Mouse (Mus musculus): ENCODE measurements around the gene Uhrf1bp1. TPM values are rescaled to one million over a fixed set of nuclear protein-coding genes. Genes with fewer than 3 reads are reported as not detected.

The Uhrf1bp1 gene
- polyA plus RNA-seq (2016; fragmentation: Nextera tagmentation; extraction: Ambion mirVana): 8.3 and 9.2 TPM in 2 replicates

DNA sequence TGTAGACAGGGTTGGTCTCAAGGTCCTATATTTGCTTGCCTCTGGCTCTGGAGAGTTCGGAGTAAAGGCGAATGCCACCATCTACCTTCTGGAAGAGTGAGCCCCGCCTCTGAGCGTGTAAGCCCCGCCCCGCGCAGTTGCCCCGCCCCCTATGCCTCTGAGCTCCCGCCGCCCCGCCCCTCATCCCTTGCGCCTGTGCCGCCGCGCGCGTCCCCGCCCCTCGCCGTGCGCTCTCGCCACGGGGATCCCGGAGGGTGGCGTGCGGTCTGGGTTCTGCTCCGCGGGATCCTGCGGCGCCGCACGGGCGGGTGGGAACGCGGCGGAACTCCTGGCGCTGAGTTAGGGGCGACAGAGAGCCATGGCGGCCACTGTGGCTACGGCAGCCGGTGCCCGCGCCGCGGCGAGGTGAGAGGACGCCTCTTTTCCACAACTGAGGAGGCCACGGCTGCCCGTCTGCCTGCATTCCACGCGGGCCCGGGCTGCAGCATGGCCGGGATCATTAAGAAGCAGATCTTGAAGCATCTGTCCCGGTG, at the start of gene Uhrf1bp1:
Gene Uhrf1bp1, plus strand, starts transcription at position 177 of the 533 bp plus-strand sequence.
- H3K27ac ChIP-seq (replicated peaks): peak within 1 kb of the TSS; percentile 83
- ATAC-seq (ENCODE audit: low FRiP score, low read depth): peak; percentile 84
- peaks cover 26% of the 10 kb centered on the region for H3K36me3 ChIP-seq
- peak within 1 kb of the TSS; percentile 87 for H3K4me2 ChIP-seq (replicated peaks)
- peak within 1 kb of the TSS; percentile 89 for H3K9ac ChIP-seq (replicated peaks)
- peaks cover 23% of the 10 kb centered on the region for H3K4me1 ChIP-seq
- no peaks in the 10 kb centered on the region for H3K27me3 ChIP-seq
- peak within 1 kb of the TSS; percentile 84 for H3K4me3 ChIP-seq
- WGBS: under 1% methylated on average over 50 of the region's 54 CpGs
- no peaks in the 10 kb centered on the region for H3K9me3 ChIP-seq

DNA sequence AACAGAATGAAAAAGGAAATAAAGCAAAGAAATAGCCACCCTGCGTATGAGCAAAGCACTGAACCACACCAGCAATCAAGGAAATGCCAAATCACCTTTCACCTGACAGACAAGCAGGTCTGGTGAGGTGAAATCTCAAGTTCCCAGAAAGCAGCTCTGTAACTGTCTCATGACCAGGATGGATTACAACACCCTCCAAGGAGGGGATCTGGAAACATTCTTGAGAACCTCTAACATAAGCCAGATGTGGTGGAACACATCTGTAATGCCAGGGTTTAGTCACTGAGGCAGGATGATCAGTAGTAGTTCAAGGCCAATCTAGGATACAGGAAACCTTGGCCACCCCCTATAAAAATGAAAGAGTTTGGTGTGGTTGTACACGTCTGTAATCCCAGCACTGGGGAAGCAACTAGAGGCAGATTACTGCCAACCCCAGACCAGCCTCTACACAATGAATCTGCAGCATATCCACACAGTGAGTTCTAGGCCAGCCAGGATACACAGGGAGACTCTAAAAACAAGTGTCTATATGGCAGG, 48.6 kb upstream of the Uhrf1bp1 start:
- Histone ChIP-seq H3K27ac (replicated peaks) (no peak overlapping the region), H3K36me3 (no peaks in the 10 kb centered on the region), H3K4me1 (0 out of 2 replicates have a peak, but pooled peaks cover 4% of the 10 kb centered on the region), H3K4me3 (no peak overlapping the region), H3K27me3 (no peaks in the 10 kb centered on the region), H3K4me2 (replicated peaks) (no peak overlapping the region), H3K9me3 (no peaks in the 10 kb centered on the region), H3K9ac (replicated peaks) (no peak overlapping the region)
- 88% methylated on average over 2 of the region's 2 CpGs for WGBS
- ATAC-seq (ENCODE audit: low FRiP score, low read depth): no peak

DNA sequence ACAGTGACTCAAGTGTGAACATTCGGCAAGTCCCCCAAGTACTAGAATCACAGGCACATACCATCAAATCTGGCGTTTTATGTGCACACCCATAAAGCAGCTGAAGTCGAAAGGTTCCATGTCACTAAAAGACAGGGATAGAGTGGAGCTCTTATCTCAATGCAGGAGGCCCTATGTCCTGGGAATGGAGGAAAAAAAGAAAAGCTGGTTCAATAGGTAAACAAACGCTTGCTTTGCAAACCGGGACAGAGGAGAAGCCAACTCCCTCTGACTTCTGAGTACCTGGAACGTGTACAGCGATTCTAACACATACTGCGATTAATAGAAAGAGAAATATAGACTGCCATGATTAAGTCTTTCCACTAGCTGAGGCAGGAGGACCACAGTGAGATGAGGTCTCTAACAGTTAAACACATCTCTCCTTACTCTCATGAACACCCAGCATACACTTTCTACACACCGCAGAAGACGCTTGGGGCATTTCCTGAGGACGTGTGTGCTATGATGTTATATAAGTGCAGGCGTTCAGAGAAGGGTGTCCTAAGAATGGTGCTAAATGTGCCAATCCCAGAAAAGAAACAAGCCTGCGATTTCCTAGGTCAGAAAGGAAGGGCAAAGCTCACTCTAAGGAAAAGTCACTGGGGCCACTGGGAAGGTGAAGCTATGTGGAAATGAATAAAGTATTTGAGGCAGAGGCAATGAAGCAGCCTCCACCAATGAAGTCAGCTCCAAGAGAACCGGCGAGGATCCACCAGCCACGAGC, 45.5 kb upstream of the Uhrf1bp1 start:
- peaks cover 3% of the 10 kb centered on the region; the same call in 1 of the 2 replicates for H3K4me1 ChIP-seq
- H3K36me3 ChIP-seq: no peaks in the 10 kb centered on the region
- 94% methylated on average over 16 of the region's 16 CpGs for WGBS
- no peaks in the 10 kb centered on the region for H3K9me3 ChIP-seq
- no peak overlapping the region for H3K27ac ChIP-seq (replicated peaks)
- ATAC-seq (ENCODE audit: low FRiP score, low read depth): no peak
- no peak overlapping the region for H3K4me2 ChIP-seq (replicated peaks)
- H3K4me3 ChIP-seq: no peak overlapping the region
- no peak overlapping the region for H3K9ac ChIP-seq (replicated peaks)
- H3K27me3 ChIP-seq: no peaks in the 10 kb centered on the region

GRCm38 (mm10) chr17:27811980-27812379, 44.3 kb upstream of the Uhrf1bp1 start:
- no peaks in the 10 kb centered on the region for H3K9me3 ChIP-seq
- H3K27me3 ChIP-seq: no peaks in the 10 kb centered on the region
- H3K36me3 ChIP-seq: no peaks in the 10 kb centered on the region
- no peak overlapping the region for H3K4me2 ChIP-seq (replicated peaks)
- H3K4me3 ChIP-seq: no peak overlapping the region
- H3K9ac ChIP-seq (replicated peaks): no peak overlapping the region
- ATAC-seq (ENCODE audit: low FRiP score, low read depth): no peak
- H3K4me1 ChIP-seq: peaks cover 3% of the 10 kb centered on the region; the same call in 1 of the 2 replicates
- WGBS: 96% methylated on average over 3 of the region's 3 CpGs
- no peak overlapping the region for H3K27ac ChIP-seq (replicated peaks)

- H3K27ac ChIP-seq (replicated peaks): no peak overlapping the region
- H3K4me1 ChIP-seq: peaks cover 23% of the 10 kb centered on the region
These were observed 41.6 kb upstream of the Uhrf1bp1 start for GRCm38 (mm10) chr17:27814606-27815005.

DNA sequence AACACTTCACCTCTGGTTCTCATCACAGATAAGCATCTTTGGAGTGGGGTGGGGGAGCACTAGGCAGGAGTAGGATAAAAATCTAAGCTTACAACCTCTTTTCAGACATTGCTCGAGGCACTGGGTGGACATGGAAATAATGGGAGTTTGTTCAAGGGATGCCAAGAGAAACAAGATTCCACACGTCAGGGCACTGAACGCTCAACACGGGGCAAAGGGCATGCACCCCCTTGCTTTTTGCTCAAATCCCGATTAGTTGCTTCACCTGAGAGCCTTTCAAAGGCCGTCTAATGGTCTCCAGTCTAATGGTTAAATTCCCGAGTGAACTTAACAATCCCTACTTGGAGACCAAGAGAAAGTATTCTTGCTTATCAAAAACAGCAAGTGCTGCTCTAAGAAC, 37.2 kb upstream of the Uhrf1bp1 start:
- Histone ChIP-seq H3K9ac (replicated peaks) (peak overlapping the region; percentile 99), H3K27ac (replicated peaks) (no peak overlapping the region), H3K4me3 (peak overlapping the region; percentile 99), H3K9me3 (no peaks in the 10 kb centered on the region), H3K4me2 (replicated peaks) (peak overlapping the region; percentile 97), H3K27me3 (no peaks in the 10 kb centered on the region), H3K36me3 (no peaks in the 10 kb centered on the region), H3K4me1 (peaks cover 33% of the 10 kb centered on the region)
- no peak for ATAC-seq (ENCODE audit: low FRiP score, low read depth)
- 33% methylated on average over 7 of the region's 7 CpGs for WGBS

More at GRCm38 (mm10) chr17:27814606-27815005, 41.6 kb upstream of the Uhrf1bp1 start:
- H3K4me3 ChIP-seq: no peak overlapping the region
- H3K4me2 ChIP-seq (replicated peaks): no peak overlapping the region
- H3K9ac ChIP-seq (replicated peaks): no peak overlapping the region
- no peaks in the 10 kb centered on the region for H3K27me3 ChIP-seq
- no peaks in the 10 kb centered on the region for H3K9me3 ChIP-seq
- ATAC-seq (ENCODE audit: low FRiP score, low read depth): no peak
- no peaks in the 10 kb centered on the region for H3K36me3 ChIP-seq

DNA sequence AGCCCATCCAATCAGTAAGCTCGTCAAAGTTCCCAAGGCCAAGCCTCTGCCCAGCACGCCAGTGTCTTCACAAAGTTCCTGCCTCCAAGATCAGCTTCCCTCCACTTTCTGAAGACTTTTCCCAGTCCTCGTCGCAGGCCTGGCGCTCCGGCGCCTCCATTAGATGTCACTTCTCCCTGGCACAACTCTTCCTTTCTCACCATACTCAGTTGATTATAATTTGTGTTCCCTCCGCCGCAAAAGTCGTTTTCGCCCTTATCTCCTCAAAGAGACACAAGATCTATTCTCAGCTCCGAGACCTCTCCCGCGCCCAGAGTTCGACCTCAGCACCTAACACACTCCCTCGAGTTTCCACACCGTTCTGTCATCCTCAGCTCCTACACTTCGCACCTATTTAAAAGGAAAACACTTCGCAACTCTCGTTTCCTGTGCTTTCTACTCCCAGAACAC, 36.7 kb upstream of the Uhrf1bp1 start:
- Histone ChIP-seq H3K4me1 (peaks cover 31% of the 10 kb centered on the region), H3K9me3 (no peaks in the 10 kb centered on the region), H3K36me3 (no peaks in the 10 kb centered on the region), H3K9ac (replicated peaks) (peak overlapping the region; percentile 99), H3K4me2 (replicated peaks) (peak overlapping the region; percentile 97), H3K27me3 (no peaks in the 10 kb centered on the region), H3K27ac (replicated peaks) (peak overlapping the region; percentile 82), H3K4me3 (peak overlapping the region; percentile 99)
- no peak for ATAC-seq (ENCODE audit: low FRiP score, low read depth)
- WGBS: under 1% methylated on average over 20 of the region's 20 CpGs

DNA sequence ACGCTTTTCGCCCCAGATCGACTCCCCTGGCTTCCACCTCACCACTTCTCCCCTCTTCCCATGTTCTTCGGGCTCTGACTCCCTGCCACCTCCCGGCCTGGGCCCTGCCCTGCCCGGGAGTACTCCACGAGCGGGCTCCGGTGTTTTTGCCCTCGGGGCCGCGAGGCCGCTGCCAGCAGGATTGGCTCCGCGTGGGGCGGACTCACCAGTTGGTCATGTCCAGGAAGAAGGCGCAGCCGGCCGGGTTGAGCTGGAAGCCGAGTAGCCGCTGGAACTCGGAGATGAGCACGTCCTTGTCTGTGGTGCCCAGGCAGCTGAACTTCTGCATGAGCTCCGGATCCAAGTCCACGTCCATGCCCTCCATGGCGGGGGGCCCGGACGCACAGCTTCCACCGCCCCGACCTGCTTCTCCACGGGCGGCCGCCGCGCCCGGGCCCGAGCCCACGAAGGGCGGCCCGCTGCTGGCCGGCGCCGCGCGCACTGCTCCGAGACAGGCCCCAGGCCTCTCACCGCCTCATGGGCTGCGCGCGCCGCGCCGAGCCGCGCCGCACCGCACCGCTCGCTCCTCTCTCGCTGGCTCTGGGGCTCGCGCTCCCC, 36.2 kb upstream of the Uhrf1bp1 start:
- under 1% methylated on average over 44 of the region's 62 CpGs for WGBS
- Histone ChIP-seq H3K36me3 (no peaks in the 10 kb centered on the region), H3K27ac (replicated peaks) (peak overlapping the region; percentile 82), H3K4me2 (replicated peaks) (peak overlapping the region; percentile 97), H3K4me1 (peaks cover 30% of the 10 kb centered on the region), H3K9ac (replicated peaks) (peak overlapping the region; percentile 99), H3K27me3 (no peaks in the 10 kb centered on the region), H3K9me3 (no peaks in the 10 kb centered on the region), H3K4me3 (peak overlapping the region; percentile 99)
- peak; percentile 92 for ATAC-seq (ENCODE audit: low FRiP score, low read depth)

DNA sequence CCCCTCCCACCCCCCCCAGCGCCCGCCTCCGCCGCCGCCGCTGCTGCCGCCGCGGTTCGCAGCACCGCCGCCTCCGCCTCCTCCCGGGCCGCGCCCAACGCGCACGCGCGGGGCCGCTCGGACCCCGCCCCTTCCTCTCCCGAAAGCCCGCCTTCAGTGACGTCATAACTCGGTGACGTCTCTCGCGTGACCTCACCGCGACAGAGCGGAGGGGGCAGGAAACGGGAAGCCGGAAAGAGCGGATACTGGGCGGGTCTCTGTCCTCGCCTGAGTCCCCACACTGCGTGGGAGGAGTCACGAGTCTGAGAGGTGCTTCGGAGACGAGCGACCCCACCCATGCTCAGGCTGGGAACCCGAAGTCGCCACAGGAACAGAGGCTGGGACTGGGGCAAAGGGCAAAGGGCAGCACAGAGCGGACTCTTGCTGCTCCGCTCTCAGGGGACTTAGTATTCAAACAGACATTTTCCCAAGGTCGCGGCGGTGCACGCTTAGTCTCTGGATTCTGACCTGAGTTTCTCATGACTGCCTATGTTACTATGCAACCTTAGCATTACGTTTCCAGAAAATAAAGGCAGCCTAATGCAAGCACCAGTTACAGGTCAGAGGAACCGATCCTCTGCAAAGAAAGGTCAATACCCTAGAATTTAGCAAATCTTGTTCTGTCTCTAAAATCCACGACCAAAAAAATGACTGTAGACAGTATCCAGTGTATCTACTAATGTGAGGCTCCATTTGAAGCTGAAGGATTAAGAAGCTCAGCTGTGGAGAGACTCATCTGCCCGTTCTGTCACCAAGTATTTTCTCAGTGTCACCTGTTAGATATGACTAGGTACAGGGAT, 35.5 kb upstream of the Uhrf1bp1 start, which contains the start of gene D17Wsu92e:
Gene D17Wsu92e, minus strand, starts transcription at position 81 of the 839 bp plus-strand sequence.
- Histone ChIP-seq H3K9me3 (no peaks in the 10 kb centered on the region), H3K4me3 (peak within 1 kb of the TSS; percentile 99), H3K27ac (replicated peaks) (peak within 1 kb of the TSS; percentile 82), H3K27me3 (no peaks in the 10 kb centered on the region), H3K4me2 (replicated peaks) (peak within 1 kb of the TSS; percentile 97), H3K36me3 (no peaks in the 10 kb centered on the region), H3K9ac (replicated peaks) (peak within 1 kb of the TSS; percentile 99), H3K4me1 (peaks cover 31% of the 10 kb centered on the region)
- 2% methylated on average over 46 of the region's 56 CpGs for WGBS
- ATAC-seq (ENCODE audit: low FRiP score, low read depth): peak; percentile 95

DNA sequence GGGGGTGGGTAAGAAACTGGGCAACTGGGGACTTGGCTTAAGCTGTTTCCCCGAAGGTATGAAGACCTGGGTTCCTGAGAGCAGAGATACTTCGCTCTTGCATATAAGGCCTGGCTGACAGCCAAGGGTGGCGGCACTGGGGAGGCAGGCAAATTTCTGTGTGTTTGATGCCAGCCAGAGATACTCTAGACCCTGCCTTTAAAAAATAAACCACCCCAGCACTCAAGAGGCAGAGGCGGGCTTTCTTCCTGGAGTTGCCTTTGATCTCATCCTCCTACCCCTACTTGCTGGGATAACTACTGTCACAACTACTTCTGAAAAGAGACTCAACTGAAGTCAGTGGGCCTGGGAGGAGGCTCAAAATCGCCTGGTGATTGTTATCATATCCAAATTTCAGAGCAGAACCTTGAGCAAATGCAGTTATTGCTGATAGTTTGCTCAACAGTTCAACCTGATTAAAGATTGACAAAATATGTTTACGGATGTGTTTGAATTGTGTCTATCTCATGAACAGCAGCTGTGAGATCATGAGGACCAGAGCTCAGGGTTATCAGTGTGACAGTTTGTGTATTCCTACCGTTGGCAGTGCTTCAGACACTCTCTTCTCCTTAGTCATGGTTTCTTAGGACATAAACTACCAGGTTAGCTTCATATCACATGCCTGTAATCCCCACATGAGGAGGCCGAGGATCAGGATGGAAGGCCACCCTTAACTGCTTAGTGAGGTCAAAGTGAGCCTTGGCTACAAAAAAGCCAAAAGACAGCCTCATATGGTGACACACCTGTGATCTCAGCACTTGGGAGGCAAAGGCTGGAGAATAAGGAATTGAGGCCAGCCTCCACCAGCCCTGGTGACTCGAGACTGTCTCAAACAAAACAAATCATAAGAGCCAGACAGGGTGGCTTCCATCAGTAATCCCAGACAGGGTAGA, 34.6 kb upstream of the Uhrf1bp1 start:
- H3K27ac ChIP-seq (replicated peaks): no peak overlapping the region
- H3K9me3 ChIP-seq: no peaks in the 10 kb centered on the region
- peaks cover 39% of the 10 kb centered on the region for H3K4me1 ChIP-seq
- H3K4me3 ChIP-seq: peak overlapping the region; percentile 99
- 66% methylated on average over 9 of the region's 9 CpGs for WGBS
- ATAC-seq (ENCODE audit: low FRiP score, low read depth): no peak
- H3K27me3 ChIP-seq: no peaks in the 10 kb centered on the region
- no peaks in the 10 kb centered on the region for H3K36me3 ChIP-seq
- peak overlapping the region; percentile 97 for H3K4me2 ChIP-seq (replicated peaks)
- no peak overlapping the region for H3K9ac ChIP-seq (replicated peaks)

Measured in midbrain, embryonic 12.5 days (tissue).